Mouse (Mus musculus): ENCODE measurements at regions not wholly inside any gene's neighbourhood (a gene's known extent, or its start where the extent isn't known, plus 50 kb on each side); places are given as distances from the start of the nearest gene placed in this dataset.

DNA sequence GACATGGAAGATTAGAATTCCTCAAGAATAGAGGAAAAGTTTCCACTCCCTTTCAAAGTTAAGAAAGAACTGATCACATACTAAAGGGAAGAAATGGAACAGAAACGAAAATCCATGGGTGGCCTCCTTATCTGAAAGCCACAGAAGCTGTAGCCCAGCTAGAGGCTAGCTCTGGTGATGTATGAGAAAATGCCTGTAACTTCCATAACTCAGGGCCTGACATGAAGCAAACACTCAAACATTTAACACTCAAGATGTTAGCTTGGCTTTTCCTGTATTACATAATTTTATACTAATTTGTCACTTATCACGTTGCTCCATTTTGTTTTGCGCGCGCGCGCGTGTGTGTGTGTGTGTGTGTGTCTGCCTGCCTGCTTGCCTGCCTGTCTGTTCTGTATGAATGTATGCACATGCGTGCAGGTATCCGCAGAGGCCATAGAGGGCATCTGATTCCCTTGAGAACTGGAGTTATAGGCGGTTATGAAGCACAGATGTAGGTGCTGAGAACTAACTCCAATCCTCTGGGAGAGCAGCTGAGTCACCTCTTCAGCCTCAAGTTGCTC is 88.2 kb downstream of the Olfr267 start:
- no peak for TF ChIP-seq POLR2A (IDR thresholded peaks at IDR 0.05; ENCODE audit: insufficient read depth, low read length)
- no peak for TF ChIP-seq EP300 (IDR thresholded peaks at IDR 0.05; ENCODE audit: insufficient read depth, low read depth, low read length)
- no peak for TF ChIP-seq CTCF (IDR thresholded peaks at IDR 0.05; ENCODE audit: low read depth, low read length)

Data from ES-Bruce4 (cell line).